Mouse (Mus musculus): Measurements from ENCODE around the gene Cfap65. TPM values are rescaled to one million over a fixed set of nuclear protein-coding genes. Genes with fewer than 3 reads are reported as not detected.

The Cfap65 gene
- polyA plus RNA-seq, 1 experiment from 2014 or later = 0.08 TPM

- no peak for DNase-seq (ENCODE audit: low spot score)
These were observed 4.4 kb upstream of the Cfap65 start for GRCm38 (mm10) chr1:74939762-74940161.

GRCm38 (mm10) chr1:74936221-74936830 is 927 bp upstream of the Cfap65 start:
- DNase-seq (ENCODE audit: low spot score) = no peak

- DNase-seq (ENCODE audit: low spot score) = no peak
These were observed 7.6 kb downstream of the Cfap65 start for GRCm38 (mm10) chr1:74927621-74928296.

- DNase-seq (ENCODE audit: low spot score) = no peak
These were observed 8.7 kb downstream of the Cfap65 start for GRCm38 (mm10) chr1:74926721-74927120.

GRCm38 (mm10) chr1:74924464-74924863 is 10.9 kb downstream of the Cfap65 start:
- no peak for DNase-seq (ENCODE audit: low spot score)

GRCm38 (mm10) chr1:74915706-74916105 is 19.7 kb downstream of the Cfap65 start:
- DNase-seq (ENCODE audit: low spot score) = no peak

GRCm38 (mm10) chr1:74902191-74902590 is 33.2 kb downstream of the Cfap65 start:
- DNase-seq (ENCODE audit: low spot score) = no peak

GRCm38 (mm10) chr1:74901686-74902085 is 33.7 kb downstream of the Cfap65 start:
- peak; percentile 32 for DNase-seq (ENCODE audit: low spot score)

- DNase-seq (ENCODE audit: low spot score) = no peak
These were observed 34.8 kb downstream of the Cfap65 start for GRCm38 (mm10) chr1:74900341-74901285.

GRCm38 (mm10) chr1:74898656-74899431 is 36.6 kb downstream of the Cfap65 start:
- no peak for DNase-seq (ENCODE audit: low spot score)

- DNase-seq (ENCODE audit: low spot score) = no peak
These were observed 37.4 kb downstream of the Cfap65 start for GRCm38 (mm10) chr1:74897976-74898375.

GRCm38 (mm10) chr1:74894966-74895365 is 40.4 kb downstream of the Cfap65 start:
- DNase-seq (ENCODE audit: low spot score) = peak; percentile 42

GRCm38 (mm10) chr1:74893134-74893855 is 42.1 kb downstream of the Cfap65 start, which contains the start of gene Cryba2:
Cryba2 (minus strand) TSS chr1:74893143.
- peak; percentile 30 for DNase-seq (ENCODE audit: low spot score)

GRCm38 (mm10) chr1:74892351-74893133 is 42.9 kb downstream of the Cfap65 start:
- DNase-seq (ENCODE audit: low spot score) = no peak

GRCm38 (mm10) chr1:74891513-74891912 is 43.9 kb downstream of the Cfap65 start:
- DNase-seq (ENCODE audit: low spot score) = peak; percentile 31

- DNase-seq (ENCODE audit: low spot score) = no peak
These were observed 49.9 kb downstream of the Cfap65 start, which contains the start of gene Fev for GRCm38 (mm10) chr1:74885369-74886042. Fev (minus strand) TSS chr1:74885419.

- DNase-seq (ENCODE audit: low spot score) = no peak
These were observed 50.9 kb downstream of the Cfap65 start for GRCm38 (mm10) chr1:74884196-74885141.

GRCm38 (mm10) chr1:74883441-74883840 is 52.0 kb downstream of the Cfap65 start:
- no peak for DNase-seq (ENCODE audit: low spot score)

All from thymus, postnatal 0 days (tissue).